Mouse (Mus musculus): Measurements from ENCODE around the gene Mcoln1. TPM values are rescaled to one million over a fixed set of nuclear protein-coding genes. Genes with fewer than 3 reads are reported as not detected.

The Mcoln1 gene
- polyA plus RNA-seq, 1 experiment, result 286 TPM

- DNase-seq, result no peak
- Histone ChIP-seq H3K4me3 (replicated peaks; ENCODE audit: extremely low read depth, low read depth, low read length) (no peak within 1 kb of the TSS), H3K4me1 (ENCODE audit: control insufficient read depth, insufficient read depth, low read length) (peaks cover 2% of the 10 kb centered on the region; the same call in 1 of the 2 replicates)
- TF ChIP-seq POLR2A (IDR thresholded peaks at IDR 0.05; ENCODE audit: borderline replicate concordance, extremely low read depth, low read depth, low read length) (no peak), CTCF (IDR thresholded peaks at IDR 0.05; ENCODE audit: insufficient read depth, low read length) (no peak)
These were observed 29.7 kb upstream of the Mcoln1 start, which contains the start of gene Tex45 for GRCm38 (mm10) chr8:3470562-3470961. Gene Tex45, plus strand, starts transcription at chr8:3470862.

DNA sequence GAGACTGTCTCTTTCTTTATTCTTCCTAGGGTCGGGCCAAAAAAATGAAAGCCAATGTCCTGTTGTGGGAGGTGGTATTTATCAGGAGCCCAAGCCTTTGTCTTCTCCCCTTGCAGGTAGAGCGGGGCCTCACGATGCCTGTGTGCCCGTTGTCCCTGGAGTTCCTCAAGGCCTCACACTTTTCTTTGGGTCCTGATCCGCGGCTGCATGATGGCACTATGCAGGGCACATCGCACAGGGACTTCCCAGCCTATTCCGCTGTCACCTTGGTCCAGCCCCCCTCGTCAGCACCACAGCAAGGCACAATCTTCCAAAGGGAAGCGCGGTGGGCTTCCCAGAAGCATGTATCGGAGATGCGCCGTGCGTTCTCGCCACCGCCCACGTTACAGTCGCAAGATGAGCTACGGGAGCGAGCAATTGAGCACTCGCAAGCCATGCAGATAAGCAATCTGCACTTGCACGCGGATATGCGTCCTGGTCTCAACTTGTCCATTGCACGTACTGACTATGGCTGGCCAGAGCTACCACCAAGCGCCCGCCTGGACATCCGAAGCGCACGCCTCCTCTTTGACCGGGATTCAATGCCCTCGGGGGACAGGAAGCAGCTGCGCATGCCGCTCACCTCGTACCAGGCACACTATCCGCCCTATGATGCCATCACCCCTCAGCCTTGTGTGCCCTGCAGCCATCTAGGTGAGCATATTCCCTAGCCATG lies 24.4 kb upstream of the Mcoln1 start:
- DNase-seq, result no peak
- WGBS, result 41% methylated on average over 37 of the region's 37 CpGs
- Histone ChIP-seq H3K4me1 (ENCODE audit: control insufficient read depth, insufficient read depth, low read length) (peaks cover 2% of the 10 kb centered on the region; the same call in 1 of the 2 replicates), H3K4me3 (replicated peaks; ENCODE audit: extremely low read depth, low read depth, low read length) (peak overlapping the region; percentile 4)
- no peak for TF ChIP-seq CTCF (IDR thresholded peaks at IDR 0.05; ENCODE audit: insufficient read depth, low read length)
- TF ChIP-seq POLR2A (IDR thresholded peaks at IDR 0.05; ENCODE audit: borderline replicate concordance, extremely low read depth, low read depth, low read length), result no peak

- DNase-seq, result no peak
- Histone ChIP-seq H3K4me3 (replicated peaks; ENCODE audit: extremely low read depth, low read depth, low read length) (no peak overlapping the region), H3K4me1 (ENCODE audit: control insufficient read depth, insufficient read depth, low read length) (peaks cover 2% of the 10 kb centered on the region; the same call in 1 of the 2 replicates)
- 45% methylated on average over 4 of the region's 4 CpGs for WGBS
- TF ChIP-seq POLR2A (IDR thresholded peaks at IDR 0.05; ENCODE audit: borderline replicate concordance, extremely low read depth, low read depth, low read length) (no peak), CTCF (IDR thresholded peaks at IDR 0.05; ENCODE audit: insufficient read depth, low read length) (no peak)
These were observed 20.0 kb upstream of the Mcoln1 start for GRCm38 (mm10) chr8:3480221-3480785.

DNA sequence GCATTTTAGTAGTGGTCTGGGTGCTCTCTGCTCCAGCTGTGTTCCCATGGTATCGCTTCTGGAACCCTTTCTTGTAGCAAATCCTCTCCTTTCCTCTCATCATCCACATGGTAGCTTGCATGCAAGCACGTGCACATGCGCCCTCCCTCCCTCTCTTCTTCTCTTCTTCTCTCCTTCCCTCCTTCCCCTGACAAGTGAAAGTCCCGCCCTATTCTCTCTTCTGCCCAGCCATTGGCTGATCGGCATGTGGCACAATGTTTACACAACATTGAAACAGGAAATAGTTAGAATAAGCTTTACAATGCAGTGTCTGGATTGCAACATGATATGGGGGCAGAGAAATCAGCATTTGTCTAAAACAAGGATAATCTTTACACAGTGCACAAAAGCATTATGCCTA lies 18.7 kb upstream of the Mcoln1 start:
- TF ChIP-seq POLR2A (IDR thresholded peaks at IDR 0.05; ENCODE audit: borderline replicate concordance, extremely low read depth, low read depth, low read length) (no peak), CTCF (IDR thresholded peaks at IDR 0.05; ENCODE audit: insufficient read depth, low read length) (no peak)
- WGBS, result 47% methylated on average over 5 of the region's 5 CpGs
- H3K4me3 ChIP-seq (replicated peaks; ENCODE audit: extremely low read depth, low read depth, low read length), result peak overlapping the region; percentile 36
- no peaks in the 10 kb centered on the region for H3K4me1 ChIP-seq (ENCODE audit: control insufficient read depth, insufficient read depth, low read length)
- DNase-seq, result no peak

- no peak overlapping the region for H3K4me3 ChIP-seq (replicated peaks; ENCODE audit: extremely low read depth, low read depth, low read length)
- 82% methylated on average over 22 of the region's 22 CpGs for WGBS
- TF ChIP-seq POLR2A (IDR thresholded peaks at IDR 0.05; ENCODE audit: borderline replicate concordance, extremely low read depth, low read depth, low read length) (no peak), CTCF (IDR thresholded peaks at IDR 0.05; ENCODE audit: insufficient read depth, low read length) (no peak)
These were observed 18.0 kb upstream of the Mcoln1 start for GRCm38 (mm10) chr8:3482240-3482740.

DNA sequence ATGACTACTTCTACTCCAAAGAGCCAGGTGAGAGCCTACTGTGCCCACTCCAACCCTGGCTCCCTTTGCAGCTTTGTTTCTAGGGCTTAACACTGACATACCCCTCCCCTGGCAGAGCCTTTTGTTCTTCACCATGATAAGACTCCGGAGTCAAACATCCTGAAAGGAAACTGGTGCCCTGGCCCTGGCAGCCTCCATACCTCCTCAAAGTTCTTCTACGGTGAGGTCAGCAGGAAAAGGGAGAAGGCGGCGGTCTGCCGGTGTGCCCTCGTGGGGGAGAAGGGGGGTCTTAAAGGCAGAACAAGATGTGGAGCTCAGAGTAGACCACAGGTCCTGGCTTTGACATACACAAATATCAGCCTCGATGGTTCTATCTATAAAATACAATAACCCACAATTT lies 16.7 kb upstream of the Mcoln1 start:
- Histone ChIP-seq H3K4me3 (replicated peaks; ENCODE audit: extremely low read depth, low read depth, low read length) (no peak overlapping the region), H3K4me1 (ENCODE audit: control insufficient read depth, insufficient read depth, low read length) (no peaks in the 10 kb centered on the region)
- TF ChIP-seq POLR2A (IDR thresholded peaks at IDR 0.05; ENCODE audit: borderline replicate concordance, extremely low read depth, low read depth, low read length) (no peak), CTCF (IDR thresholded peaks at IDR 0.05; ENCODE audit: insufficient read depth, low read length) (no peak)
- 39% methylated on average over 7 of the region's 7 CpGs for WGBS
- no peak for DNase-seq

More at GRCm38 (mm10) chr8:3482240-3482740, 18.0 kb upstream of the Mcoln1 start:
- no peak for DNase-seq
- H3K4me1 ChIP-seq (ENCODE audit: control insufficient read depth, insufficient read depth, low read length), result no peaks in the 10 kb centered on the region

GRCm38 (mm10) chr8:3485192-3485591 lies 15.1 kb upstream of the Mcoln1 start:
- 36% methylated on average over 5 of the region's 5 CpGs for WGBS
- TF ChIP-seq POLR2A (IDR thresholded peaks at IDR 0.05; ENCODE audit: borderline replicate concordance, extremely low read depth, low read depth, low read length) (no peak), CTCF (IDR thresholded peaks at IDR 0.05; ENCODE audit: insufficient read depth, low read length) (no peak)
- Histone ChIP-seq H3K4me1 (ENCODE audit: control insufficient read depth, insufficient read depth, low read length) (no peaks in the 10 kb centered on the region), H3K4me3 (replicated peaks; ENCODE audit: extremely low read depth, low read depth, low read length) (no peak overlapping the region)
- DNase-seq, result no peak

DNA sequence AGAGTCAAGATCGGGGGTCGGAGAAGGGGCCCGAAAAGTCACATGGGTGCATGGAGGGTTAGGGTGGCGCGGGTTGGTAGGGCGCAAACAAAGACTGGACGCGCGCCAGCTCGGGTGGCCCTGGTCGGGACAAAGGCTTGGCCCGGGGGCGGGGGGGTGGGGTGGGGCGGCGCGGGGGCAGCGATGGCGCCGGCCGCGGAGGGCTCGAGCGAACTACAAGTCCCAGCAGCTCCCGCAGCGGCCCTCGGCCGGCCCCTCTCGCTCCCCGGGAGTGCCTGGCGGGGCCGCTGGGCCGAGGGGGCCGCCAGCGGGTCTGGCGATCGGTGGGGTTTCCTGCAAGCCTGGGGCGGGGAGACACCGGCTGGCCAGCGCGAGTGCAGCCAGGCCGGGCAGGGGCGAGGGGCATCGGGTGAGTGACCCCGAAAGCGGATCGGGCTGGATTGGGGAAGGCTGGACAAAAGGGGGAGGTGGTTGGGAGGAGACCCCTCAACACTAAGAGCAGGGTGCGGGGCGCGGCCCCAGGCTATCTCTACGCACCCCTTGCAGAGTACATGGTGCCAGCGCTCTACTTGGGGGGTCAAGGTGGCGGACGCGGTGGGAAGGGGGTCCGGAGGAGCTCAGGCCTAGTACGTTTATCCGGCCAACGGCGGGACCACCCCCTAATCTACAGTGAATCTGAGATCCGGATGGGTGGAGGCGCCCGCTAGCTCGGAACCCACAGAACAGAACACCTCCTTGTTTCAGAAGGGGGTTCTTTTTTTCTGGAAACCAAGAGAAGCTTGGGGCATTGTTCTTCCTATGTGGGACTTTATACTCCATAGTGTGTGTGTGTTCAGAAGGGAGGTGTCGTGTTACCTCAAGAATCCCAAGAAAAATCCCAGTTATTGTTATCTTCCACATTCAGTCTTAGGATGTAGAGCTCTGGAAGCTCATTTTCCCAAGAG lies 7.1 kb upstream of the Mcoln1 start, which contains the start of gene Zfp358:
Zfp358 (plus strand) TSS at position 238 of the 944 bp plus-strand sequence.
- peak; percentile 61 for DNase-seq
- under 1% methylated on average over 63 of the region's 64 CpGs for WGBS
- peak within 1 kb of the TSS; percentile 98 for H3K4me3 ChIP-seq (replicated peaks; ENCODE audit: extremely low read depth, low read depth, low read length)
- peaks cover 2% of the 10 kb centered on the region; the same call in 1 of the 2 replicates for H3K4me1 ChIP-seq (ENCODE audit: control insufficient read depth, insufficient read depth, low read length)
- TF ChIP-seq CTCF (IDR thresholded peaks at IDR 0.05; ENCODE audit: insufficient read depth, low read length) (no peak), POLR2A (IDR thresholded peaks at IDR 0.05; ENCODE audit: borderline replicate concordance, extremely low read depth, low read depth, low read length) (peak; percentile 58)

GRCm38 (mm10) chr8:3493845-3494208 lies 6.4 kb upstream of the Mcoln1 start:
- WGBS, result 16% methylated on average over 6 of the region's 6 CpGs
- peaks cover 2% of the 10 kb centered on the region; the same call in 1 of the 2 replicates for H3K4me1 ChIP-seq (ENCODE audit: control insufficient read depth, insufficient read depth, low read length)
- H3K4me3 ChIP-seq (replicated peaks; ENCODE audit: extremely low read depth, low read depth, low read length), result peak overlapping the region; percentile 98
- no peak for TF ChIP-seq CTCF (IDR thresholded peaks at IDR 0.05; ENCODE audit: insufficient read depth, low read length)
- TF ChIP-seq POLR2A (IDR thresholded peaks at IDR 0.05; ENCODE audit: borderline replicate concordance, extremely low read depth, low read depth, low read length), result no peak
- no peak for DNase-seq
